Mouse (Mus musculus): ENCODE measurements at regions not wholly inside any gene's neighbourhood (a gene's known extent, or its start where the extent isn't known, plus 50 kb on each side); places are given as distances from the start of the nearest gene placed in this dataset.

GRCm38 (mm10) chr1:184595449-184595848, 137.0 kb downstream of the Hlx start:
- DNase-seq (ENCODE audit: low read depth), result no peak
- TF ChIP-seq POLR2A (IDR thresholded peaks at IDR 0.05; ENCODE audit: borderline replicate concordance, extremely low read depth, insufficient read depth, insufficient read length, poor library complexity, severe bottlenecking), result no peak
- no peak for TF ChIP-seq CTCF (IDR thresholded peaks at IDR 0.05; ENCODE audit: borderline replicate concordance, extremely low read depth, insufficient read depth, insufficient read length)

GRCm38 (mm10) chr1:184590634-184591033, 141.8 kb downstream of the Hlx start:
- no peak for DNase-seq (ENCODE audit: low read depth)
- no peak for TF ChIP-seq CTCF (IDR thresholded peaks at IDR 0.05; ENCODE audit: borderline replicate concordance, extremely low read depth, insufficient read depth, insufficient read length)
- no peak for TF ChIP-seq POLR2A (IDR thresholded peaks at IDR 0.05; ENCODE audit: borderline replicate concordance, extremely low read depth, insufficient read depth, insufficient read length, poor library complexity, severe bottlenecking)

- TF ChIP-seq POLR2A (IDR thresholded peaks at IDR 0.05; ENCODE audit: borderline replicate concordance, extremely low read depth, insufficient read depth, insufficient read length, poor library complexity, severe bottlenecking) (no peak), CTCF (IDR thresholded peaks at IDR 0.05; ENCODE audit: borderline replicate concordance, extremely low read depth, insufficient read depth, insufficient read length) (no peak)
- DNase-seq (ENCODE audit: low read depth), result no peak
Observed at GRCm38 (mm10) chr1:184589277-184589676, 143.1 kb downstream of the Hlx start.

- TF ChIP-seq CTCF (IDR thresholded peaks at IDR 0.05; ENCODE audit: borderline replicate concordance, extremely low read depth, insufficient read depth, insufficient read length) (no peak), POLR2A (IDR thresholded peaks at IDR 0.05; ENCODE audit: borderline replicate concordance, extremely low read depth, insufficient read depth, insufficient read length, poor library complexity, severe bottlenecking) (no peak)
Observed at GRCm38 (mm10) chr1:184584505-184584874, 147.9 kb downstream of the Hlx start.

GRCm38 (mm10) chr1:184583751-184584504, 148.5 kb downstream of the Hlx start:
- no peak for DNase-seq (ENCODE audit: low read depth)
- no peak for TF ChIP-seq POLR2A (IDR thresholded peaks at IDR 0.05; ENCODE audit: borderline replicate concordance, extremely low read depth, insufficient read depth, insufficient read length, poor library complexity, severe bottlenecking)
- no peak for TF ChIP-seq CTCF (IDR thresholded peaks at IDR 0.05; ENCODE audit: borderline replicate concordance, extremely low read depth, insufficient read depth, insufficient read length)

More at GRCm38 (mm10) chr1:184584505-184584874, 147.9 kb downstream of the Hlx start:
- DNase-seq (ENCODE audit: low read depth), result no peak

GRCm38 (mm10) chr1:184579475-184579874, 152.9 kb downstream of the Hlx start:
- no peak for DNase-seq (ENCODE audit: low read depth)

GRCm38 (mm10) chr1:184576527-184576926, 155.9 kb downstream of the Hlx start:
- DNase-seq (ENCODE audit: low read depth), result no peak
- TF ChIP-seq POLR2A (IDR thresholded peaks at IDR 0.05; ENCODE audit: borderline replicate concordance, extremely low read depth, insufficient read depth, insufficient read length, poor library complexity, severe bottlenecking) (no peak), CTCF (IDR thresholded peaks at IDR 0.05; ENCODE audit: borderline replicate concordance, extremely low read depth, insufficient read depth, insufficient read length) (no peak)

More at GRCm38 (mm10) chr1:184579475-184579874, 152.9 kb downstream of the Hlx start:
- TF ChIP-seq CTCF (IDR thresholded peaks at IDR 0.05; ENCODE audit: borderline replicate concordance, extremely low read depth, insufficient read depth, insufficient read length), result no peak
- TF ChIP-seq POLR2A (IDR thresholded peaks at IDR 0.05; ENCODE audit: borderline replicate concordance, extremely low read depth, insufficient read depth, insufficient read length, poor library complexity, severe bottlenecking), result no peak

- no peak for DNase-seq (ENCODE audit: low read depth)
- TF ChIP-seq CTCF (IDR thresholded peaks at IDR 0.05; ENCODE audit: borderline replicate concordance, extremely low read depth, insufficient read depth, insufficient read length) (no peak), POLR2A (IDR thresholded peaks at IDR 0.05; ENCODE audit: borderline replicate concordance, extremely low read depth, insufficient read depth, insufficient read length, poor library complexity, severe bottlenecking) (no peak)
Observed at GRCm38 (mm10) chr1:184573325-184573724, 159.1 kb downstream of the Hlx start.

- DNase-seq (ENCODE audit: low read depth), result no peak
- TF ChIP-seq POLR2A (IDR thresholded peaks at IDR 0.05; ENCODE audit: borderline replicate concordance, extremely low read depth, insufficient read depth, insufficient read length, poor library complexity, severe bottlenecking) (no peak), CTCF (IDR thresholded peaks at IDR 0.05; ENCODE audit: borderline replicate concordance, extremely low read depth, insufficient read depth, insufficient read length) (no peak)
Observed at GRCm38 (mm10) chr1:184570681-184571080, 161.7 kb downstream of the Hlx start.

GRCm38 (mm10) chr1:184562926-184563325, 169.5 kb downstream of the Hlx start:
- no peak for DNase-seq (ENCODE audit: low read depth)
- TF ChIP-seq CTCF (IDR thresholded peaks at IDR 0.05; ENCODE audit: borderline replicate concordance, extremely low read depth, insufficient read depth, insufficient read length), result no peak
- no peak for TF ChIP-seq POLR2A (IDR thresholded peaks at IDR 0.05; ENCODE audit: borderline replicate concordance, extremely low read depth, insufficient read depth, insufficient read length, poor library complexity, severe bottlenecking)

GRCm38 (mm10) chr1:184562239-184562638, 170.2 kb downstream of the Hlx start:
- TF ChIP-seq CTCF (IDR thresholded peaks at IDR 0.05; ENCODE audit: borderline replicate concordance, extremely low read depth, insufficient read depth, insufficient read length), result no peak
- TF ChIP-seq POLR2A (IDR thresholded peaks at IDR 0.05; ENCODE audit: borderline replicate concordance, extremely low read depth, insufficient read depth, insufficient read length, poor library complexity, severe bottlenecking), result no peak
- no peak for DNase-seq (ENCODE audit: low read depth)

GRCm38 (mm10) chr1:184559543-184559942, 172.9 kb downstream of the Hlx start:
- TF ChIP-seq POLR2A (IDR thresholded peaks at IDR 0.05; ENCODE audit: borderline replicate concordance, extremely low read depth, insufficient read depth, insufficient read length, poor library complexity, severe bottlenecking) (no peak), CTCF (IDR thresholded peaks at IDR 0.05; ENCODE audit: borderline replicate concordance, extremely low read depth, insufficient read depth, insufficient read length) (no peak)
- DNase-seq (ENCODE audit: low read depth), result peak; percentile 77

All from brain, embryonic 14.5 days (tissue).